Mouse (Mus musculus) monocyte, adult 2 months (primary cell): ENCODE measurements at regions not wholly inside any gene's neighbourhood (a gene's known extent, or its start where the extent isn't known, plus 50 kb on each side); places are given as distances from the start of the nearest gene placed in this dataset.
A peak's percentile ranks its signal among the peaks of the same experiment; 100 is the strongest.

ENCODE experiments used
- DNase-seq, 2 experiments: peaks; one replicate each; pipeline ENCODE4 v3.0.0; 2022; ENCODE audit warnings: low spot score in 2 of 2, low read depth in 1 of 2

GRCm38 (mm10) chr7:47830124-47830523 is 151.8 kb downstream of the Mrgpra4 start:
- no peak for DNase-seq

GRCm38 (mm10) chr7:47781373-47781772 is 180.2 kb upstream of the Mrgpra3 start:
- no peak for DNase-seq

- no peak for DNase-seq
Observed at GRCm38 (mm10) chr7:47747528-47747927, 146.4 kb upstream of the Mrgpra3 start.

DNA sequence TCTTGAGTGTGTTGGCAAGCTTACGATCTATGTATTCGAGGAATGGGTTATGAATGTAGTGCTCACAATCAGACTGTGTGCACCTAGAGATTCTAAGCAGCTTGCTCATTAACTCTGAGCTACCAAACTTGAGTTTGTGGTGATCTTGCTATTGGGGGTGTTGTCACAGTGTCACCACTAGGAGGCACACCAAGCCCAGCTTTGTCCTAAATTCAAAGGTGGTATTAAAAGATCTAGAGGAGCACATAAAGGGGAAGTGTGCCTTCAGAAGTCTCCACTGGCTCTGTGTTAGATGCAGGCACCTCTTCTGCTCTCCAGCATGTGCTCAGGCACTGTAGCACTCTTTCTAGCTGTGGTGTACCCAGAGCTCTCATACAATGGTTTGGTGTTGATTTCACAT is 138.9 kb upstream of the Mrgpra3 start:
- peak in 1 of 2 experiments; percentile 4 for DNase-seq

- DNase-seq = no peak
Observed at GRCm38 (mm10) chr7:47691121-47691520, 89.9 kb upstream of the Mrgpra3 start.

DNA sequence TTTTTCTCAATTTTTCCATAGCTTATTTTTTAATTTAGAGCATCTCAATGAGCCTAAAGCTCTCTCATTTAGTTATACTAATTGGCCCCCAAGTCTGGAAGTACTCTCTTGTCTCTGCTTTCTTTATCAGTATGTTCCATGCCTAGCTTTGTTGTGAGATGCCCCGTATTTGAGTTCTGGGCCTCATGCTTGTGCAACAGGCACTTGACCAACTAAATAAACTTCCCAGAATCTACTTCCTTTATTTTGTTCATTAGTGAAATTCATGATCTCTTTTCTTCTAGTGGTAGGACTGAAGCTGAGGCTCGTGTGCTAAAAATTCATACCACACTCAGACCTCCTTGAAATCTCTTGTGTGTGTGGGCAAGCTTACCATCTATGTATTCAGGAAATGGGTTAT is 75.8 kb upstream of the Mrgpra3 start:
- no peak for DNase-seq
